Mouse (Mus musculus) kidney, postnatal 0 days (tissue): ENCODE measurements around the gene Gm11099. TPM values are rescaled to one million over a fixed set of nuclear protein-coding genes. Genes with fewer than 3 reads are reported as not detected.

Experiments used
- ATAC-seq: fragments of 200-750 bp; cut with Nextera tagmentation; replicated peaks from 2 replicates; pipeline ENCODE4 v1.8.0; 2017; ENCODE audit warnings: low read depth, moderate number of reproducible peaks, moderate TSS enrichment, moderate library complexity; ENCODE audit not compliant: low FRiP score
- DNase-seq: peaks from one replicate; pipeline ENCODE4 v3.0.0-alpha.2; 2016; ENCODE audit warnings: low spot score
- H3K27ac ChIP-seq: fragments of 300-500 bp; sonication (generic); 2 replicates; pipeline ENCODE4 v1.5.1; 2014; ENCODE audit warnings: mild to moderate bottlenecking
- H3K27me3 ChIP-seq: fragments of 300-500 bp; sonication (generic); 2 replicates; pipeline ENCODE4 v1.6.1; 2014; ENCODE audit warnings: low read length, mixed read lengths; ENCODE audit not compliant: insufficient read depth
- H3K36me3 ChIP-seq: fragments of 300-500 bp; sonication (generic); 2 replicates; pipeline ENCODE4 v1.6.1; 2014; ENCODE audit warnings: low read length, mixed read lengths; ENCODE audit not compliant: insufficient read depth
- H3K4me1 ChIP-seq: fragments of 300-500 bp; sonication (generic); replicated peaks from 2 replicates; pipeline ENCODE4 v1.6.1; 2014; ENCODE audit warnings: antibody characterized with exemption, low read length, mixed read lengths; ENCODE audit not compliant: insufficient read depth
- H3K4me2 ChIP-seq: fragments of 300-500 bp; sonication (generic); 2 replicates; pipeline ENCODE4 v1.6.1; 2014; ENCODE audit warnings: mild to moderate bottlenecking, low read length, moderate library complexity, mixed read lengths
- H3K4me3 ChIP-seq: fragments of 300-500 bp; sonication (generic); replicated peaks from 2 replicates; pipeline ENCODE4 v1.5.1; 2014; ENCODE audit warnings: low read depth, low read length
- H3K9ac ChIP-seq: fragments of 300-500 bp; sonication (generic); 2 replicates; pipeline ENCODE4 v1.6.1; 2014; ENCODE audit warnings: low read depth, low read length
- H3K9me3 ChIP-seq: fragments of 300-500 bp; sonication (generic); replicated peaks from 2 replicates; pipeline ENCODE4 v1.6.1; 2016; ENCODE audit warnings: low read length, inconsistent platforms, mixed read lengths
- CTCF ChIP-seq: IDR thresholded peaks from 2 replicates; pipeline ENCODE4 v1.5.1; 2016; ENCODE audit warnings: antibody characterized with exemption, low read depth, mild to moderate bottlenecking, moderate library complexity
- WGBS: fragments of 180-500 bp; shearing (Covaris S2); extraction: QIAGEN DNeasy Blood & Tissue Kit; methylation state at CpG from one replicate; pipeline ENCODE4 v1.1.7; 2014; 5-methylcytosine and 5-hydroxymethylcytosine counted together
- polyA plus RNA-seq: library from polyadenylated mRNA; unstranded; fragments of >200 nt; fragmentation: Nextera tagmentation; extraction: Ambion mirVana; gene quantifications from 2 replicates; pipeline ENCODE4 v1.2.1, GENCODE M21; 2015

Gene Gm11099
- polyA plus RNA-seq, 1 experiment from 2014 or later = not detected

GRCm38 (mm10) chr2:58842443-58842842, 16.8 kb upstream of the Gm11099 start:
- Histone ChIP-seq H3K36me3 (no peaks in the 10 kb centered on the region), H3K4me3 (no peak overlapping the region), H3K4me1 (0 out of 2 replicates have a peak, but pooled peaks cover 3% of the 10 kb centered on the region), H3K9me3 (no peaks in the 10 kb centered on the region), H3K9ac (no peak overlapping the region), H3K4me2 (no peak overlapping the region), H3K27me3 (no peaks in the 10 kb centered on the region), H3K27ac (no peak overlapping the region)
- ATAC-seq = no peak
- whole genome bisulfite sequencing = 87% methylated on average over 4 of the region's 4 CpGs
- no peak for TF ChIP-seq CTCF
- DNase-seq = no peak

- no peak for TF ChIP-seq CTCF
- H3K9ac ChIP-seq = no peak overlapping the region
- DNase-seq (peak; percentile 39), ATAC-seq (no peak)
- no peaks in the 10 kb centered on the region for H3K27me3 ChIP-seq
- H3K36me3 ChIP-seq = no peaks in the 10 kb centered on the region
- no peak overlapping the region for H3K27ac ChIP-seq
- H3K4me1 ChIP-seq = 0 out of 2 replicates have a peak, but pooled peaks cover 3% of the 10 kb centered on the region
- WGBS = 13% methylated on average over 10 of the region's 10 CpGs
- no peak overlapping the region for H3K4me2 ChIP-seq
- H3K9me3 ChIP-seq = no peaks in the 10 kb centered on the region
- H3K4me3 ChIP-seq = no peak overlapping the region
Observed at GRCm38 (mm10) chr2:58844499-58844898, 14.7 kb upstream of the Gm11099 start.

GRCm38 (mm10) chr2:58879876-58880275, 20.6 kb downstream of the Gm11099 start:
- H3K9me3 ChIP-seq = no peaks in the 10 kb centered on the region
- H3K27ac ChIP-seq = no peak overlapping the region
- H3K4me1 ChIP-seq = no peaks in the 10 kb centered on the region
- 57% methylated on average over 3 of the region's 3 CpGs for WGBS
- DNase-seq (peak; percentile 46), ATAC-seq (no peak)
- H3K36me3 ChIP-seq = no peaks in the 10 kb centered on the region
- H3K4me2 ChIP-seq = no peak overlapping the region
- H3K4me3 ChIP-seq = no peak overlapping the region
- H3K27me3 ChIP-seq = no peaks in the 10 kb centered on the region
- no peak overlapping the region for H3K9ac ChIP-seq
- no peak for TF ChIP-seq CTCF

GRCm38 (mm10) chr2:58905057-58905456, 45.8 kb downstream of the Gm11099 start:
- WGBS = 76% methylated on average over 4 of the region's 4 CpGs
- no peak for DNase-seq
- no peak overlapping the region for H3K9ac ChIP-seq

GRCm38 (mm10) chr2:58906814-58907516, 47.7 kb downstream of the Gm11099 start:
- H3K9ac ChIP-seq = no peak overlapping the region
- DNase-seq (peak; percentile 19), ATAC-seq (no peak)
- H3K27ac ChIP-seq = no peak overlapping the region
- H3K27me3 ChIP-seq = no peaks in the 10 kb centered on the region
- H3K4me3 ChIP-seq = no peak overlapping the region
- H3K9me3 ChIP-seq = no peaks in the 10 kb centered on the region
- WGBS = 38% methylated on average over 14 of the region's 14 CpGs
- 0 out of 2 replicates have a peak overlapping the region, but pooled peaks have one; percentile 18 for H3K4me2 ChIP-seq
- TF ChIP-seq CTCF = no peak
- H3K4me1 ChIP-seq = no peaks in the 10 kb centered on the region
- H3K36me3 ChIP-seq = no peaks in the 10 kb centered on the region

More at GRCm38 (mm10) chr2:58905057-58905456, 45.8 kb downstream of the Gm11099 start:
- H3K9me3 ChIP-seq = no peaks in the 10 kb centered on the region
- H3K27ac ChIP-seq = no peak overlapping the region
- no peak overlapping the region for H3K4me3 ChIP-seq
- H3K27me3 ChIP-seq = no peaks in the 10 kb centered on the region
- H3K4me1 ChIP-seq = no peaks in the 10 kb centered on the region
- no peak for TF ChIP-seq CTCF
- no peak overlapping the region for H3K4me2 ChIP-seq
- no peak for ATAC-seq
- no peaks in the 10 kb centered on the region for H3K36me3 ChIP-seq

GRCm38 (mm10) chr2:58912339-58912738, 53.1 kb downstream of the Gm11099 start:
- WGBS = 95% methylated on average over 9 of the region's 9 CpGs
- no peak for TF ChIP-seq CTCF
- Histone ChIP-seq H3K4me2 (no peak overlapping the region), H3K9ac (no peak overlapping the region), H3K4me3 (no peak overlapping the region), H3K4me1 (no peaks in the 10 kb centered on the region), H3K36me3 (no peaks in the 10 kb centered on the region), H3K27me3 (no peaks in the 10 kb centered on the region), H3K27ac (no peak overlapping the region), H3K9me3 (no peaks in the 10 kb centered on the region)
- no peak for DNase-seq
- no peak for ATAC-seq
